Mouse (Mus musculus): ENCODE data around the gene Nfkbil1. TPM values are rescaled to one million over a fixed set of nuclear protein-coding genes. Genes with fewer than 3 reads are reported as not detected.

Nfkbil1 gene
- polyA plus RNA-seq, 1 experiment = 20.1 TPM

DNA sequence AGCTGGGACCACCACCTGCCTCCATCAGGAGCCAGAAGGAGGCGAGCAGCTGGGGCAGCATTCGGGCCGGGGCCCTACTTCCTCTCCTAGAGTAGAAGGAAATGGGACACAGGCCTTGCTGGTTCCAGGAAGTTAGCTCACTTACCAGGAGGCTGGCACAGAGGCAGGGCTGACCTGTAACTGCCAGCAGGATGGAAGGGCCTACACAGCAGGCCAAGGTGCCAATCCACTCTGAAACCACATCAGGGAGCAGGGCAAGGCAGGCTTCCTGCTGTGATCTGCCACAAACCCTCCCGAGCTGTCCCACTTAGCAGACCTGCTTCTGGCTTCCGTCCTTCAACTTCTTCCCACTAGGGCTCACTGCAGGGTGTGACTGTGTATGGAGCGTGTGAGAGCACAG is 13.3 kb downstream of the Nfkbil1 start:
- Histone ChIP-seq H3K4me3 (ENCODE audit: insufficient read depth, poor library complexity, severe bottlenecking) (no peak overlapping the region), H3K79me2 (ENCODE audit: control insufficient read depth, insufficient read depth) (peaks cover 20% of the 10 kb centered on the region), H3K27me3 (ENCODE audit: control insufficient read depth, insufficient read depth, insufficient read length) (no peaks in the 10 kb centered on the region), H3K79me3 (ENCODE audit: low read depth) (peaks cover 2% of the 10 kb centered on the region), H3ac (ENCODE audit: control insufficient read depth, insufficient read length, low read depth) (no peak overlapping the region), H3K36me3 (ENCODE audit: control insufficient read depth, insufficient read depth) (peaks cover 20% of the 10 kb centered on the region)
- no peak for TF ChIP-seq USF1 (IDR thresholded peaks at IDR 0.05; ENCODE audit: low read depth)

DNA sequence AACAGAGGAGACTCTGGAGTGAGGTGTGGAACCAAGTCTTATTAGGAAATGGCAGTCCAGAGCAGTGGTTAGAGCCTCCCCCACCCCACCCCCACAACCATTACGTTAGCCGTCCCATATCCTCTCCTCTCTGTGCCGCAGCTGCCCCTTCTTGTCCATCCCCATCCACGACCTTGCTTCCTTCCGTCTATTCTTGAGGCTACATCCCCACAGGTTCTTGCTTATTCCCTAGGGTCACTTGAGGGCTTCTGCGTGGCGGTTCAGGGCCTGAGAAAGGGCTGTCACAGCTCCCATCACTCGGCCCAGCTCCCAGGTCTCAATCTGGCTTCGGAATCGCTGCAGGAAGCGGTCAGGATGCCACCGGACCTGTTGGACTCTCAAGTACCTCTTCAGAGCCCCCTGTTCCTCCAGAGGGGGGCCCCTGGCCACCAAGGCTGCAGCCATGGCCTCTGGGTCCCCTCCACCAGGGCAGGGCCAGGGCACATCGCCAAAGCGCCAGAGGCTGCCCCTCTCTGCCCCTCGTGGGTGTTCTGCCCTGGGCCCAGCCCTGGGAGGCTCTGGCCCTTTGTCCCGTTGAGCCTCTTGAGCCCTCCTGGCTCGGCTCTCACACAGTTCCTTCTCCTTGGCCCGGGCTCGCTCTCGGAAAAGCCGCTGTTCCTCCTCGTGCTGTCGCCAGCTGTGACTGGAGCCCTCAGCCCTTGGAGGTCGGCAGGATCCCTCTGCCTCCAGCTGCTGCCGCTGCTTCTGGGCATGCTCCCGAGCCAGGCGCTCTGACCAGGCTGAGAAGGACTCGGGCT is 15.2 kb downstream of the Nfkbil1 start, which contains the start of gene Gm16181:
Gene Gm16181, plus strand, starts transcription at position 679 of the 797 bp plus-strand sequence.
- TF ChIP-seq MYOG (IDR thresholded peaks at IDR 0.05; ENCODE audit: control insufficient read depth, extremely low read depth, insufficient read length) = no peak
- no peak for TF ChIP-seq FOSL1 (IDR thresholded peaks at IDR 0.05; ENCODE audit: insufficient read depth, low read length, poor library complexity, severe bottlenecking)
- no peak for TF ChIP-seq USF1 (IDR thresholded peaks at IDR 0.05; ENCODE audit: low read depth)
- TF ChIP-seq MYOD1 (IDR thresholded peaks at IDR 0.05; ENCODE audit: control insufficient read depth, insufficient read length, low read depth) = no peak
- no peak for TF ChIP-seq MAX (IDR thresholded peaks at IDR 0.05)
- no peak for TF ChIP-seq CEBPB (IDR thresholded peaks at IDR 0.05; ENCODE audit: low read depth)
- TF ChIP-seq CTCF (IDR thresholded peaks at IDR 0.05; ENCODE audit: control insufficient read depth, insufficient read depth, insufficient read length) = no peak
- Histone ChIP-seq H3K27me3 (ENCODE audit: control insufficient read depth, insufficient read depth, insufficient read length) (no peaks in the 10 kb centered on the region), H3K36me3 (ENCODE audit: control insufficient read depth, insufficient read depth) (peaks cover 20% of the 10 kb centered on the region), H3ac (ENCODE audit: control insufficient read depth, insufficient read length, low read depth) (no peak within 1 kb of the TSS), H3K79me2 (ENCODE audit: control insufficient read depth, insufficient read depth) (peaks cover 6% of the 10 kb centered on the region), H3K4me3 (ENCODE audit: insufficient read depth, poor library complexity, severe bottlenecking) (no peak within 1 kb of the TSS), H3K79me3 (ENCODE audit: low read depth) (peaks cover 2% of the 10 kb centered on the region)

DNA sequence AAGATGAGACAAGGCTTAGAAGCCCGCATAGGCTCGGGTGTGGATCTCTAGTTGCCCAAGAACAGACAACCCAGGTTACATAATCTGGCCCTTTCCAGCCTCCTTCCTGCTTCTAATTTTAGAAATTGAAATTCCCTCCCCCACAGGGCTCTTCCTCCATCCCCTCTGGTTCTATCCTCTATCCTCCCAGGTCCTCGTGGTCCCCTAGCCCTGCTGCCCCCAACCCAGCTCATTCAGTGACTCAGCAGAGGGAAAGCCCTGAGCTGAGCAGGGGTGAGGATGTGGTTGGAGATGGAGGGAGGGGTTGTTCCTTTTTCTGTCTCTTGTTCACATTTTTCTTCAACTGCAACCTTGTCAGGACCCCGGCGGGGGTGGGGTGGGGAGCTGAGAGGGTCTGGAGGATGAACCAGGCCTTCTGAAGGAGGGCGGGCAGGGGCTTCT is 16.0 kb downstream of the Nfkbil1 start:
- H3K27me3 ChIP-seq (ENCODE audit: control insufficient read depth, insufficient read depth, insufficient read length) = no peaks in the 10 kb centered on the region
- no peaks in the 10 kb centered on the region for H3K79me2 ChIP-seq (ENCODE audit: control insufficient read depth, insufficient read depth)
- peaks cover 16% of the 10 kb centered on the region for H3K36me3 ChIP-seq (ENCODE audit: control insufficient read depth, insufficient read depth)
- TF ChIP-seq CEBPB (IDR thresholded peaks at IDR 0.05; ENCODE audit: low read depth) (no peak), CTCF (IDR thresholded peaks at IDR 0.05; ENCODE audit: control insufficient read depth, insufficient read depth, insufficient read length) (no peak), MYOD1 (IDR thresholded peaks at IDR 0.05; ENCODE audit: control insufficient read depth, insufficient read length, low read depth) (no peak), FOSL1 (IDR thresholded peaks at IDR 0.05; ENCODE audit: insufficient read depth, low read length, poor library complexity, severe bottlenecking) (no peak), MYOG (IDR thresholded peaks at IDR 0.05; ENCODE audit: control insufficient read depth, extremely low read depth, insufficient read length) (no peak), MAX (IDR thresholded peaks at IDR 0.05) (no peak), USF1 (IDR thresholded peaks at IDR 0.05; ENCODE audit: low read depth) (no peak)
- H3ac ChIP-seq (ENCODE audit: control insufficient read depth, insufficient read length, low read depth) = no peak overlapping the region
- no peaks in the 10 kb centered on the region for H3K79me3 ChIP-seq (ENCODE audit: low read depth)
- H3K4me3 ChIP-seq (ENCODE audit: insufficient read depth, poor library complexity, severe bottlenecking) = no peak overlapping the region

DNA sequence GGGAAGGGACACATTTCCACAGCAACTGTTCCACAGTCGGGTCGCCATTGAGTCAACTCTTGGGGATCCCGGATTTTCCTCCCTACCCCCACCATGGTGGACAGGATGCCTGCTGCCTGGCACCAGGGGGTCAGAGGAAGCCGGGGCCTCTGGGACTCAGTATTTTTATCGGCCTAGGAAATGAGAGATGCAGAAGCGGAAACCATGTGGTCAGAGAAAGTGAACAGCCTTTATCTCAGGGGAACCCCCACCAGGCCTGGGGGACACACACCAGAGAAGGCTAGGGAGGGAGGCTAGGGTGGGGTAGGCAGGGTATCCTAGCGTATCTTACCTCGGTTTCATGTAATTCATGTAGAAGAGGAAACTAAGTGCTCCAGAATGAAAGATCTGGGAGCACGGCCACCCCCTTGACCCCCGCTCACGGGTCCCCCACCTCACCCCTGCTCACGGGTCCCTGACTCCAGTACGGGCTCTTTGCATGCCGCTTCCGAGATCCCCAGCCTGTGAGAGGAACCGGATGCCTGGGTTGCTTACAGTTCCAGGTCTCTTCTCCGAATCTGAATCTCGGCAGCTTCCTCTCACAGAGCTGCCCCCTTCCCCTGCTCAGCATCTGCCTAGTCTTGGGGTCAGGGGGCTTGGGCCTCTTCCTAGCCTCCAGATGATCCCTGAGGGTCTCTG is 16.9 kb downstream of the Nfkbil1 start:
- Histone ChIP-seq H3K4me3 (ENCODE audit: insufficient read depth, poor library complexity, severe bottlenecking) (no peak overlapping the region), H3K27me3 (ENCODE audit: control insufficient read depth, insufficient read depth, insufficient read length) (no peaks in the 10 kb centered on the region), H3ac (ENCODE audit: control insufficient read depth, insufficient read length, low read depth) (no peak overlapping the region), H3K79me2 (ENCODE audit: control insufficient read depth, insufficient read depth) (no peaks in the 10 kb centered on the region), H3K79me3 (ENCODE audit: low read depth) (no peaks in the 10 kb centered on the region), H3K36me3 (ENCODE audit: control insufficient read depth, insufficient read depth) (peaks cover 14% of the 10 kb centered on the region)
- TF ChIP-seq CEBPB (IDR thresholded peaks at IDR 0.05; ENCODE audit: low read depth) (no peak), MYOD1 (IDR thresholded peaks at IDR 0.05; ENCODE audit: control insufficient read depth, insufficient read length, low read depth) (no peak), MYOG (IDR thresholded peaks at IDR 0.05; ENCODE audit: control insufficient read depth, extremely low read depth, insufficient read length) (no peak), CTCF (IDR thresholded peaks at IDR 0.05; ENCODE audit: control insufficient read depth, insufficient read depth, insufficient read length) (no peak), USF1 (IDR thresholded peaks at IDR 0.05; ENCODE audit: low read depth) (no peak), FOSL1 (IDR thresholded peaks at IDR 0.05; ENCODE audit: insufficient read depth, low read length, poor library complexity, severe bottlenecking) (no peak), MAX (IDR thresholded peaks at IDR 0.05) (no peak)

DNA sequence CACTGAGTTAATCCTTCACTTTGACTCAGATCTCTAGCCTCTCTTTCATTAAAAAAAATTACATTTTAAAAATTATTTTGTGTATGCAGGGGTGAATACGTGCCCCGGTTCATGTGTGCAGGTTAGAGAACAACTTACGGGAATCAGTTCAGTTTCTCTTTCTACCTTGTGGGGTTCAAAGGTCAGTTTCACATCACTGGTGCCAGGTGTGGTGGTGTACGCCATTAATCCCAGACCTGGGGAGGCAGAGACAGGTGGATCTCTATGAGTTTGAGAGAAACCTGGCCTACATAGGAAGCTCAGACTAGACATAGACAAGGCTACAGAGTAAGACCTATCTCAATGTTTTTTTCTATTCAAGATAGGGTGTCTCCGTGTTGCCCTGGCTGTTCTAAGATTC is 22.5 kb downstream of the Nfkbil1 start:
- H3K79me3 ChIP-seq (ENCODE audit: low read depth) = no peaks in the 10 kb centered on the region
- H3K27me3 ChIP-seq (ENCODE audit: control insufficient read depth, insufficient read depth, insufficient read length) = no peaks in the 10 kb centered on the region
- H3K36me3 ChIP-seq (ENCODE audit: control insufficient read depth, insufficient read depth) = no peaks in the 10 kb centered on the region
- no peaks in the 10 kb centered on the region for H3K79me2 ChIP-seq (ENCODE audit: control insufficient read depth, insufficient read depth)
- H3ac ChIP-seq (ENCODE audit: control insufficient read depth, insufficient read length, low read depth) = no peak overlapping the region
- H3K4me3 ChIP-seq (ENCODE audit: insufficient read depth, poor library complexity, severe bottlenecking) = no peak overlapping the region
- TF ChIP-seq MAX (IDR thresholded peaks at IDR 0.05) (no peak), CTCF (IDR thresholded peaks at IDR 0.05; ENCODE audit: control insufficient read depth, insufficient read depth, insufficient read length) (no peak), USF1 (IDR thresholded peaks at IDR 0.05; ENCODE audit: low read depth) (no peak), MYOD1 (IDR thresholded peaks at IDR 0.05; ENCODE audit: control insufficient read depth, insufficient read length, low read depth) (no peak)
